Mouse (Mus musculus): ENCODE results near the gene Chd3. TPM values are rescaled to one million over a fixed set of nuclear protein-coding genes. Genes with fewer than 3 reads are reported as not detected.
"Not testable (repeated sequence)": the region's sequence is repeated elsewhere in the genome, so short reads cannot be mapped to it uniquely, and the experiment has no call there.

Gene Chd3
- polyA plus RNA-seq, 1 experiment: 199 TPM

DNA sequence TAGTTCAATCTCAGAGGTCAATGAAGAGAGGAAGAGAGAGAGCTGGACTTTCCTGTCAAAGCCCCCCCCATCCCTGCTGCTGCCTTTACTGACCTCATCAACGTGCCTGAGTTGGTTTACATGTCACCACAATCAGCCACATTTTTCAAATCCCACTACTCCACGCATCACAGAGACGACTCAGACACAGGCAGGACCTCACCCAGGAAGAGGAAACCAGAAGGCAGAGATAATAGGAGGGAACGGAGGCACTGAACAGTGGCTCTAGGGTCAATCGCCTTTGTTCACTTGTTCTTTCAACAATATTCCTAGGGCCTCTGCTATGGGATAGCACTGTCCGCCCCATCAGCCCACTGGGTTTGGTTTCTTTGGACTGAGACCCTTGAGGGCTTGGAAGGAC lies 41.6 kb downstream of the Chd3 start:
- Histone ChIP-seq H3K4me1 (ENCODE audit: control insufficient read depth, insufficient read depth, low read length) (peaks cover 8% of the 10 kb centered on the region; the same call in 1 of the 2 replicates), H3K4me3 (ENCODE audit: insufficient read depth, low read length) (no peak overlapping the region), H3K27ac (ENCODE audit: insufficient read depth, low read length) (no peak overlapping the region)
- TF ChIP-seq POLR2A (IDR thresholded peaks at IDR 0.05; ENCODE audit: low read depth, low read length): no peak
- no peak for TF ChIP-seq CTCF (IDR thresholded peaks at IDR 0.05; ENCODE audit: borderline replicate concordance, insufficient read depth, low read length)

- TF ChIP-seq POLR2A (IDR thresholded peaks at IDR 0.05; ENCODE audit: low read depth, low read length): no peak
- no peak for TF ChIP-seq CTCF (IDR thresholded peaks at IDR 0.05; ENCODE audit: borderline replicate concordance, insufficient read depth, low read length)
- peaks cover 11% of the 10 kb centered on the region; the same call in 1 of the 2 replicates for H3K4me1 ChIP-seq (ENCODE audit: control insufficient read depth, insufficient read depth, low read length)
- no peak overlapping the region for H3K4me3 ChIP-seq (ENCODE audit: insufficient read depth, low read length)
- no peak overlapping the region for H3K27ac ChIP-seq (ENCODE audit: insufficient read depth, low read length)
Observed at GRCm38 (mm10) chr11:69327157-69327442, 42.1 kb downstream of the Chd3 start.

DNA sequence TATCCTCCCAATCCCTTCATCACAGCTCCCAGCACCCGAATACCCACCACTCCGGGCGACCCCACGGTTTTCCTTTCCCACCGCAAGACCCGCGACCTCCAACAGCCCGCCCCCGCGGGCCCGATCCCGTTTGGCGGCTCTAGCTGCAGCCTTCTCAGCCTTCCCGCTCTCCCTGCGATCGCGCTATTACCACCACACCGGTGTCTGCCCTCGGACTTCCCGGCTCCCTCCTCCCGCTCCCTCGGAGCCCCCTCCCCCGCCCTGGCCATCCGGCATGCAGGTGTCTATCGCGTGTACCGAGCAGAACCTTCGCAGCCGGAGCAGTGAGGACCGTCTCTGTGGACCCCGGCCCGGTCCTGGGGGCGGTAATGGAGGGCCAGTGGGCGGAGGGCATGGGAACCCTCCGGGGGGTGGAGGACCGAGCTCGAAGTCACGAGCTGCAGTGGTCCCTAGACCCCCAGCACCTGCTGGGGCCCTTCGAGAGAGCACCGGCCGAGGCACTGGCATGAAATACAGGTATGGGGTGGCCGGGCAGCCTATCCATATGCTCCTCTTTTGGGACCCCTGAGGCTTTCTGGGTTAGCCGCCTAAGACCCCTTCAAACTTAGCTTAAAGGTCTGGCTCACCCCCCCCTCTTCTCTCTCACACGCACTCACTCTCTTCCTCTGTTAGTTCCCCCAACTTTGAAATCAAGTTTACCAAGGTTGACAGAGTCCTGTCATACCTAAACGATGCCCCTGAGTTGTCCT lies 42.6 kb downstream of the Chd3 start:
- Histone ChIP-seq H3K27ac (ENCODE audit: insufficient read depth, low read length) (peak overlapping the region; percentile 30; the same call in 1 of the 2 replicates), H3K4me1 (ENCODE audit: control insufficient read depth, insufficient read depth, low read length) (peaks cover 11% of the 10 kb centered on the region; the same call in 1 of the 2 replicates), H3K4me3 (ENCODE audit: insufficient read depth, low read length) (peak overlapping the region; percentile 32)
- TF ChIP-seq CTCF (IDR thresholded peaks at IDR 0.05; ENCODE audit: borderline replicate concordance, insufficient read depth, low read length) (no peak), POLR2A (IDR thresholded peaks at IDR 0.05; ENCODE audit: low read depth, low read length) (no peak)

- Histone ChIP-seq H3K27ac (ENCODE audit: insufficient read depth, low read length) (peak within 1 kb of the TSS; percentile 95), H3K4me3 (ENCODE audit: insufficient read depth, low read length) (peak within 1 kb of the TSS; percentile 40), H3K4me1 (ENCODE audit: control insufficient read depth, insufficient read depth, low read length) (peaks cover 11% of the 10 kb centered on the region; the same call in 1 of the 2 replicates)
- TF ChIP-seq CTCF (IDR thresholded peaks at IDR 0.05; ENCODE audit: borderline replicate concordance, insufficient read depth, low read length): no peak
- peak; percentile 78 for TF ChIP-seq POLR2A (IDR thresholded peaks at IDR 0.05; ENCODE audit: low read depth, low read length)
Observed at GRCm38 (mm10) chr11:69325628-69326407, 43.4 kb downstream of the Chd3 start, which contains the start of gene Kcnab3. Kcnab3 (plus strand) TSS chr11:69326258.

DNA sequence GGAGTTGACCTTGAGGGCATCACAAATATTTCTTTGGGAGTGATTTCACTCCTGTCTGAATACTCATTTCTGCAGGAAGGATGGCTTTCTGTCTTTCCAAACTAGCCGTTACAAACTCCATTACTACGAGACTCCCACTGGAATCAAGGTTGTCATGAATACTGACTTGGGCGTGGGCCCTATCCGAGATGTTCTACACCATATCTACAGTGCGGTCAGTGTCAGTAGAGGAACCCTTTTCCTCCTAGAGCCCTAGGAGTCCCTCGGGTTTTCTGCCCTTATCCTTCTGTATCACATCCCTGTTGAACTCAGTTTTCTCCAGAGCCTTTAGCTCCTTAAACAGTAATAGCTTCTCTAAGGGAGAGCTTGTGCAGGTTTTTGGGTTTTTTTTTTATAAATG lies 44.5 kb downstream of the Chd3 start:
- Histone ChIP-seq H3K4me3 (ENCODE audit: insufficient read depth, low read length) (peak overlapping the region; percentile 82), H3K4me1 (ENCODE audit: control insufficient read depth, insufficient read depth, low read length) (peaks cover 11% of the 10 kb centered on the region; the same call in 1 of the 2 replicates), H3K27ac (ENCODE audit: insufficient read depth, low read length) (no peak overlapping the region; the same call in 1 of the 2 replicates)
- no peak for TF ChIP-seq POLR2A (IDR thresholded peaks at IDR 0.05; ENCODE audit: low read depth, low read length)
- no peak for TF ChIP-seq CTCF (IDR thresholded peaks at IDR 0.05; ENCODE audit: borderline replicate concordance, insufficient read depth, low read length)

GRCm38 (mm10) chr11:69323667-69324111 lies 45.5 kb downstream of the Chd3 start, which contains the start of the genes Cntrob and Trappc1:
Cntrob (minus strand) TSS chr11:69323775.
Trappc1 (plus strand) TSS chr11:69323980.
- Histone ChIP-seq H3K4me1 (ENCODE audit: control insufficient read depth, insufficient read depth, low read length) (peaks cover 11% of the 10 kb centered on the region; the same call in 1 of the 2 replicates), H3K4me3 (ENCODE audit: insufficient read depth, low read length) (peak within 1 kb of the TSS; percentile 82), H3K27ac (ENCODE audit: insufficient read depth, low read length) (peak within 1 kb of the TSS; percentile 32)
- no peak for TF ChIP-seq CTCF (IDR thresholded peaks at IDR 0.05; ENCODE audit: borderline replicate concordance, insufficient read depth, low read length)
- peak; percentile 94 for TF ChIP-seq POLR2A (IDR thresholded peaks at IDR 0.05; ENCODE audit: low read depth, low read length)

- H3K4me3 ChIP-seq (ENCODE audit: insufficient read depth, low read length): peak overlapping the region; percentile 76
- H3K27ac ChIP-seq (ENCODE audit: insufficient read depth, low read length): peak overlapping the region; percentile 32; the same call in 1 of the 2 replicates
- peaks cover 11% of the 10 kb centered on the region; the same call in 1 of the 2 replicates for H3K4me1 ChIP-seq (ENCODE audit: control insufficient read depth, insufficient read depth, low read length)
- TF ChIP-seq POLR2A (IDR thresholded peaks at IDR 0.05; ENCODE audit: low read depth, low read length): 0 out of 2 replicates have a peak, but pooled peaks have one; percentile 7
- no peak for TF ChIP-seq CTCF (IDR thresholded peaks at IDR 0.05; ENCODE audit: borderline replicate concordance, insufficient read depth, low read length)
Observed at GRCm38 (mm10) chr11:69322693-69323471, 46.3 kb downstream of the Chd3 start.

DNA sequence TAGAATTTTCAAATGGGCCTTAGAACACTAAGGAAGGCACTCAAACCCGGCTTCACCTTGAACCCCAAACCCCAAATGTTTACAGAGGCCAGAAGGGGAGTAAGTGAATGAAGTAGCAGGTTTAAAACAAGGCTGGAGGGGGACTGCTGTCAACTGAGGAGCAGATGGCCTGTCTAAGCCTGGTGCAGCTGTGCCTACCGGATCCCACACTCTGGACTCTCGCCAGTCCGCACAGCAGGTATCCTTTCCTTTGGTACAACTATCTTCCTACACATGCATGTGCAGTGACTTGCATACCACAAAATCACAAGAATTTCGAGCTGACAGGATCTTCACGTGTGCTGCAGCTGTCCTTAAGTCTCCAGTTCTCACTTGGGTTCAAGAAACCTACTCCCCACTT lies 47.2 kb downstream of the Chd3 start:
- H3K27ac ChIP-seq (ENCODE audit: insufficient read depth, low read length): no peak overlapping the region
- TF ChIP-seq CTCF (IDR thresholded peaks at IDR 0.05; ENCODE audit: borderline replicate concordance, insufficient read depth, low read length) (no peak), POLR2A (IDR thresholded peaks at IDR 0.05; ENCODE audit: low read depth, low read length) (no peak)
- peaks cover 11% of the 10 kb centered on the region; the same call in 1 of the 2 replicates for H3K4me1 ChIP-seq (ENCODE audit: control insufficient read depth, insufficient read depth, low read length)
- 0 out of 2 replicates have a peak overlapping the region, but pooled peaks have one; percentile 7 for H3K4me3 ChIP-seq (ENCODE audit: insufficient read depth, low read length)

GRCm38 (mm10) chr11:69321580-69321979 lies 47.6 kb downstream of the Chd3 start:
- Histone ChIP-seq H3K4me1 (ENCODE audit: control insufficient read depth, insufficient read depth, low read length) (peaks cover 11% of the 10 kb centered on the region; the same call in 1 of the 2 replicates), H3K27ac (ENCODE audit: insufficient read depth, low read length) (no peak overlapping the region), H3K4me3 (ENCODE audit: insufficient read depth, low read length) (no peak overlapping the region)
- TF ChIP-seq CTCF (IDR thresholded peaks at IDR 0.05; ENCODE audit: borderline replicate concordance, insufficient read depth, low read length) (no peak), POLR2A (IDR thresholded peaks at IDR 0.05; ENCODE audit: low read depth, low read length) (no peak)

- H3K4me3 ChIP-seq (ENCODE audit: insufficient read depth, low read length); H3K27ac ChIP-seq (ENCODE audit: insufficient read depth, low read length); H3K4me1 ChIP-seq (ENCODE audit: control insufficient read depth, insufficient read depth, low read length): not testable (repeated sequence)
Observed at GRCm38 (mm10) chr11:69318000-69318399, 51.2 kb downstream of the Chd3 start.

Measured in embryonic fibroblast, embryonic 13.5 days (primary cell).